Mouse (Mus musculus) lung, postnatal 0 days (tissue): ENCODE data around the gene Clstn1. TPM values are rescaled to one million over a fixed set of nuclear protein-coding genes. Genes with fewer than 3 reads are reported as not detected.

ENCODE experiments used
- ATAC-seq: fragments of 200-750 bp; cut with Nextera tagmentation; 2 replicates; pipeline ENCODE4 v1.8.0; 2017; ENCODE audit warnings: moderate library complexity
- DNase-seq: peaks from one replicate; pipeline ENCODE4 v3.0.0-alpha.2; 2016; ENCODE audit warnings: low spot score
- H3K27ac ChIP-seq: fragments of 300-500 bp; sonication (generic); 2 replicates; pipeline ENCODE4 v1.5.1; 2014; ENCODE audit warnings: antibody characterized with exemption, mild to moderate bottlenecking, low read length, mixed read lengths
- H3K27me3 ChIP-seq: fragments of 300-500 bp; sonication (generic); replicated peaks from 2 replicates; pipeline ENCODE4 v1.6.1; 2014; ENCODE audit warnings: low read length, mixed read lengths; ENCODE audit not compliant: insufficient read depth
- H3K36me3 ChIP-seq: fragments of 300-500 bp; sonication (generic); 2 replicates; pipeline ENCODE4 v1.6.1; 2014; ENCODE audit warnings: low read length, mixed read lengths; ENCODE audit not compliant: insufficient read depth
- H3K4me1 ChIP-seq: fragments of 300-500 bp; sonication (generic); 2 replicates; pipeline ENCODE4 v1.6.1; 2014; ENCODE audit warnings: antibody characterized with exemption, low read depth, low read length, mixed read lengths; ENCODE audit not compliant: insufficient read depth
- H3K4me2 ChIP-seq: fragments of 300-500 bp; sonication (generic); replicated peaks from 2 replicates; pipeline ENCODE4 v1.6.1; 2014; ENCODE audit warnings: low read depth, mild to moderate bottlenecking, low read length, moderate library complexity, mixed read lengths
- H3K4me3 ChIP-seq: fragments of 300-500 bp; sonication (generic); 2 replicates; pipeline ENCODE4 v1.5.1; 2014; ENCODE audit warnings: low read depth, low read length
- H3K9ac ChIP-seq: fragments of 300-500 bp; sonication (generic); replicated peaks from 2 replicates; pipeline ENCODE4 v1.6.1; 2014; ENCODE audit warnings: low read depth, mild to moderate bottlenecking
- H3K9me3 ChIP-seq: fragments of 300-500 bp; sonication (generic); 2 replicates; pipeline ENCODE4 v1.6.1; 2016; ENCODE audit warnings: low read length, mixed read lengths
- CTCF ChIP-seq: IDR thresholded peaks from 2 replicates; pipeline ENCODE4 v1.5.1; 2016; ENCODE audit warnings: antibody characterized with exemption, mild to moderate bottlenecking
- EP300 ChIP-seq: IDR thresholded peaks from 2 replicates; pipeline ENCODE4 v1.6.1; 2016; ENCODE audit warnings: antibody characterized with exemption, mild to moderate bottlenecking, control low read depth
- WGBS: fragments of 180-500 bp; shearing (Covaris S2); extraction: QIAGEN DNeasy Blood & Tissue Kit; methylation state at CpG from one replicate; pipeline ENCODE4 v1.1.7; 2014; 5-methylcytosine and 5-hydroxymethylcytosine counted together
- polyA plus RNA-seq: library from polyadenylated mRNA; unstranded; fragments of >200 nt; fragmentation: Nextera tagmentation; extraction: Ambion mirVana; gene quantifications from 2 replicates; pipeline ENCODE4 v1.2.1, GENCODE M21; 2015

The Clstn1 gene
- polyA plus RNA-seq, 1 experiment from 2014 or later, result 43.6 TPM

DNA sequence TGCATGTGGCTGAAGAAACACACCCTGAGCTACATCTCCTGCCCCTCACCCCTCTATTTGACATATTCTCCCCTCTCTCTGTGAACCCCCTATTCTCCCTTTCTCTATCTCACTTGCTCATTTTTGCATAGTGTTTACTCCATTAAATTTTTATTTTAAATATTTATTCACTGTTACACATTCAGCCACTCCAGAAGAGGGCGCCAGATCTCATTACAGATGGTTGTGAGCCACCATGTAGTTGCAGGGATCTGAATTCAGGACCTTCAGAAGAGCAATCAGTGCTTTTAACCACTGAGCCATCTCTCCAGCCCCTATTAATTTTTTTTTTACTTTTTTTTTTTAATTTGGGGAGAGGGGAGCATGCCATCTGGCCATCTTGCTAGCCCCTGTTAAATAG lies 3.9 kb downstream of the Clstn1 start:
- H3K4me1 ChIP-seq, result no peaks in the 10 kb centered on the region
- no peak overlapping the region for H3K27ac ChIP-seq
- ATAC-seq (no peak), DNase-seq (no peak)
- H3K9me3 ChIP-seq, result no peaks in the 10 kb centered on the region
- H3K36me3 ChIP-seq, result no peaks in the 10 kb centered on the region
- no peak overlapping the region for H3K9ac ChIP-seq
- H3K4me3 ChIP-seq, result no peak overlapping the region
- TF ChIP-seq EP300 (no peak), CTCF (peak; percentile 53)
- H3K27me3 ChIP-seq, result no peaks in the 10 kb centered on the region
- no peak overlapping the region for H3K4me2 ChIP-seq
- WGBS, result 74% methylated on average over 1 of the region's 1 CpGs

DNA sequence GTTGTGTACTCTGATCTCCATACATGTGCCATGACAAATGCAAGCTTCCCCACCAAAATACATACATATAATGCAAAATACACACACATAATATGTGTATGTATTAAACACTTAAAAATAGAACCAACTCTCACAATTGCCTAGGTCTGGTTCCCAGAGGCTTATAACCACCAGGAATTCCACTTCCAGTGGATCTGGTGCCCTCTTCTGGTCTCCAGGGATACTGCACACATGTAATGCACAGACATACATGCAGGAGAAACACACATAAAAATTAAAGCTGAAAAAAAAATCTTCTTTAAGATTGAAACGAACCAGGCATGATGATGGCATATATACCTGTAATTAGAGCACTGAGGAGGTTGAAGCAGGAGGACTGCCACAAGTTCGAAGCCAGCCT lies 5.2 kb downstream of the Clstn1 start:
- ATAC-seq (no peak), DNase-seq (no peak)
- no peak overlapping the region for H3K4me2 ChIP-seq
- H3K4me1 ChIP-seq, result no peaks in the 10 kb centered on the region
- no peak overlapping the region for H3K9ac ChIP-seq
- no peaks in the 10 kb centered on the region for H3K9me3 ChIP-seq
- no peaks in the 10 kb centered on the region for H3K27me3 ChIP-seq
- TF ChIP-seq EP300 (no peak), CTCF (peak; percentile 62)
- no peak overlapping the region for H3K27ac ChIP-seq
- WGBS, result 93% methylated on average over 2 of the region's 2 CpGs
- no peaks in the 10 kb centered on the region for H3K36me3 ChIP-seq
- H3K4me3 ChIP-seq, result no peak overlapping the region

DNA sequence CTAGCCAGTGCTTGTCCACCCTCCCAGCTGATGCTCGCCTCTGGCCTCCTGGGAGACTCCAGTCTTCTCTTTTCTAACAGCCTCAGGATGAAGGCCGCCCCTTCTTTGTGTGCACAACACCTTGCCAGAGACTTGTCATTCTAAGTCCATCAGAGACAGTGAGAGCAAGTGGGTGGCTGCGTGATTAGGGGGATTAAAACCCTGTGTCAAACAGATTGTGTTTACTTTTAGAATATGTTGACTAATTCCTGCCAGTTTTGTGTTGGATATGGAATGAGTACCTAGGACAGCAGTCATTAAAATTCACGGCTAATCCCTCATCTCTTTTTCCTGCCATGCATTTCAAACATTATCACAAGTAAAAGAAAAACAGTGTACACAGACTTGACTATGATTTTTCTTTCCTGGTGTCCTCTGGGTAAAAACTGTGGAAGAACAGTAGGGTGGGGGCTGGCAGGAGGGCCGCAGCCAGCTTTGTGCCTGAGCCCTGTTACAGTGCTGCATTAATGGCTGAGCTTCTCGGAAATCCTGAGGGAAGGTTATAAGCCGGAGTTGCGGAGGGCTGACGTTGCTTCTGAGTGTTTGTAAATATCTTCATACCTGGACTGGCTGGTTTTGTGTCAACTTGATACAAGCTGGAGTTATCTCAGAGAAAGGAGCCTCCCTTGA lies 8.8 kb downstream of the Clstn1 start:
- ATAC-seq, result no peak
- H3K4me2 ChIP-seq, result no peak overlapping the region
- no peak overlapping the region for H3K9ac ChIP-seq
- H3K4me1 ChIP-seq, result no peaks in the 10 kb centered on the region
- no peak for DNase-seq
- H3K4me3 ChIP-seq, result no peak overlapping the region
- 69% methylated on average over 9 of the region's 9 CpGs for WGBS
- TF ChIP-seq CTCF (no peak), EP300 (no peak)
- no peaks in the 10 kb centered on the region for H3K36me3 ChIP-seq
- H3K9me3 ChIP-seq, result no peaks in the 10 kb centered on the region
- no peak overlapping the region for H3K27ac ChIP-seq
- no peaks in the 10 kb centered on the region for H3K27me3 ChIP-seq

DNA sequence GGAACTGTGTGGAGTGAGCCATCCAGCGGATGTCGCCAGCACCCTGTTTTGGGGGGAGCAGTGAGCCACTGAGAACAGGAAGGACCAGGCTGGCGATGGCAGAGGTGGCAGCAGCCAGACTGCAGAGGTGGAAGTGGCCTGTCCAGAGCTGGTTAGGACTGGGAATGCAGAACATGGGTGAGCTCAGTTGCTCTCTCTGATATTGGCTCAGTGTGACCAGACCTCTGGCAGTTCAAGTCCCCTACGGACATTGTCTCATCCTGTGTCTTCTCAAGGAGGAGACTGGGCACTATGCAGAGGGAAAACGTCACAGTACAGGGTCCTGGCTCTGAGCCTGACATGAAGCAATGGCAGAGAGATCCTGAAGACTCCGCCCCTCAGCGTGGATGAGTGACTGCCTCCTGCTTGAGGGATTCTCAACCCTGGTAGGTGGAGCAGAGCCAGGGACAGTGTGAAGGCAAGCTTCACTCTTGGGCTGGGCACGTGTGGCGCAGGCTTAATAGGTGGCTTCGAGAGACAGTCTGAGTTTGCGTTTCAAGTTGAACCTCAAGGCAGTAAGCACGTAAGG lies 11.5 kb downstream of the Clstn1 start:
- no peak for TF ChIP-seq CTCF
- no peak for TF ChIP-seq EP300
- peak; percentile 71 for ATAC-seq
- Histone ChIP-seq H3K4me3 (no peak overlapping the region), H3K4me1 (no peaks in the 10 kb centered on the region), H3K27ac (no peak overlapping the region), H3K27me3 (no peaks in the 10 kb centered on the region), H3K4me2 (no peak overlapping the region), H3K9ac (no peak overlapping the region), H3K9me3 (no peaks in the 10 kb centered on the region), H3K36me3 (no peaks in the 10 kb centered on the region)
- WGBS, result 66% methylated on average over 12 of the region's 12 CpGs
- peak; percentile 62 for DNase-seq

DNA sequence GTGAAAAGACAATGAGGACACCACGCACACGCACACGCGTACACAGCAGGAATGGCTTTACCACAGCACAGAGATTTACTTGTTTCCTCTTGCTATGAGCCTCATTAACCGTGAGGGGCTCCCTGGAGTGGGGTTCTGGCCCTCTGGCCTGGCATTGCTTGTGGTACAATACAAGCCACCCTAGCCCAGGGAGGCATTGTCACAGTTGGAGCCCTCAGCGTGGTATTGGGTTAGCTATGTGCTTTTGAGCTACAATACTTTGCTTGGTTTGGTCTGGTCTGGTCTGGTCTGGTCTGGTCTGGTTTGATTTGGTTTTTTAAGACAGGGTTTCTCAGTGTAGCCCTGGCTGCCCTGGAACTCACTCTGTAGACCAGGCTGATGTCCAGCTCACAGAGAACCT lies 13.3 kb downstream of the Clstn1 start:
- H3K27ac ChIP-seq, result no peak overlapping the region
- H3K9ac ChIP-seq, result no peak overlapping the region
- H3K27me3 ChIP-seq, result no peaks in the 10 kb centered on the region
- H3K36me3 ChIP-seq, result no peaks in the 10 kb centered on the region
- TF ChIP-seq CTCF (no peak), EP300 (no peak)
- no peak for DNase-seq
- ATAC-seq, result no peak
- no peak overlapping the region for H3K4me2 ChIP-seq
- no peaks in the 10 kb centered on the region for H3K9me3 ChIP-seq
- H3K4me1 ChIP-seq, result no peaks in the 10 kb centered on the region
- WGBS, result 93% methylated on average over 6 of the region's 6 CpGs
- H3K4me3 ChIP-seq, result no peak overlapping the region

DNA sequence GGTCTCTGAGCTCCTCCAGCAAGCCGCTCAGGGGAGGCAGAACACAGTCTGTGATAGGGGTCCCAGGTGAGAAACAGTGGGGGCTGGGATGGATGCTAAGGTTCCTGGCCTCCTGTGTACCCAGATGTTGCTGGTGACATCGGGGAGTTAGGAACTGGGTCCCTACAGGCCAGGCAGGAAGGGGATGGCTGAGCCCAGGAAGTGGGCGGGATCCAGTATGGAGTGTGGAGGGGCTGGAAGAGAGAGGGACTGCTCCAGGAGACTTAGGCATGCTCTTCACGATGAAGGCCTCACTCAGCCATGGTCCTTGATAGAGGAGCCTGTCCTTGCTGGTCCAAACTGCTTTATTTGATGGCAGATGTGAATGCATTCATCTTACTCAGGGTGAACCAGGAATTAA lies 13.9 kb downstream of the Clstn1 start:
- Histone ChIP-seq H3K4me1 (no peaks in the 10 kb centered on the region), H3K9ac (no peak overlapping the region), H3K27me3 (no peaks in the 10 kb centered on the region), H3K27ac (no peak overlapping the region), H3K4me3 (no peak overlapping the region), H3K4me2 (no peak overlapping the region), H3K36me3 (no peaks in the 10 kb centered on the region), H3K9me3 (no peaks in the 10 kb centered on the region)
- no peak for ATAC-seq
- WGBS, result 74% methylated on average over 4 of the region's 4 CpGs
- TF ChIP-seq EP300 (no peak), CTCF (no peak)
- no peak for DNase-seq
